8 mouse cellular contexts compared by ENCODE assay signal in genomic region chr1:168221071-168221521, GRCm38 (mm10).
DNase-seq lines count a peak whose midpoint lies in the region; ATAC-seq and TF ChIP-seq lines count a peak whose summit lies in the region.

No protein-coding gene starts in this region.

- no peaks in the 10 kb centered on the region for H3K9me3 ChIP-seq in heart, embryonic 15.5 days (replicated peaks)
- no peaks in the 10 kb centered on the region for H3K9me3 ChIP-seq in heart, postnatal 0 days (replicated peaks; ENCODE audit: control insufficient read depth, low read length)

- WGBS in heart, embryonic 15.5 days = 51% methylated on average over 14 of the region's 14 CpGs
- 41% methylated on average over 14 of the region's 14 CpGs for WGBS in heart, postnatal 0 days
- WGBS in lung, adult 2 months = 51% methylated on average over 14 of the region's 14 CpGs

- TF ChIP-seq CTCF in heart, postnatal 0 days (IDR thresholded peaks at IDR 0.05; ENCODE audit: low read depth) = peak; percentile 25; the same call in 1 of the 2 replicates
- peak; percentile 14; the same call in 1 of the 2 replicates for TF ChIP-seq CTCF in lung, adult 2 months (IDR thresholded peaks at IDR 0.05; ENCODE audit: insufficient read depth, low read length)

- no peak overlapping the region for H3K4me3 ChIP-seq in heart, embryonic 15.5 days
- H3K4me3 ChIP-seq in heart, postnatal 0 days (ENCODE audit: low read depth, low read length) = no peak overlapping the region; the same call in 1 of the 2 replicates
- no peak overlapping the region for H3K4me3 ChIP-seq in lung, adult 2 months (replicated peaks; ENCODE audit: extremely low read depth, low read depth, low read length)

- H3K36me3 ChIP-seq in heart, embryonic 15.5 days = no peaks in the 10 kb centered on the region
- H3K36me3 ChIP-seq in heart, postnatal 0 days (replicated peaks; ENCODE audit: control insufficient read depth, insufficient read depth, low read length) = no peaks in the 10 kb centered on the region

- no peak for TF ChIP-seq EP300 in heart, postnatal 0 days (IDR thresholded peaks at IDR 0.05; ENCODE audit: low read depth)

- no peak overlapping the region for H3K27ac ChIP-seq in heart, embryonic 15.5 days
- H3K27ac ChIP-seq in heart, postnatal 0 days (ENCODE audit: low read depth) = peak overlapping the region; percentile 23; the same call in 1 of the 2 replicates

- peak overlapping the region; percentile 33 for H3K4me2 ChIP-seq in heart, embryonic 15.5 days
- peak overlapping the region; percentile 45 for H3K4me2 ChIP-seq in heart, postnatal 0 days (ENCODE audit: low read depth, low read length)

- H3K9ac ChIP-seq in heart, embryonic 15.5 days = no peak overlapping the region
- H3K9ac ChIP-seq in heart, postnatal 0 days (replicated peaks; ENCODE audit: low read depth, low read length) = no peak overlapping the region; the same call in 1 of the 2 replicates

- TF ChIP-seq POLR2A in lung, adult 2 months (IDR thresholded peaks at IDR 0.05; ENCODE audit: borderline replicate concordance, extremely low read depth, low read depth, low read length) = no peak

- H3K4me1 ChIP-seq in heart, embryonic 15.5 days (replicated peaks) = peaks cover 34% of the 10 kb centered on the region
- peaks cover 25% of the 10 kb centered on the region for H3K4me1 ChIP-seq in heart, postnatal 0 days (ENCODE audit: control insufficient read depth, insufficient read depth)
- H3K4me1 ChIP-seq in lung, adult 2 months (ENCODE audit: control insufficient read depth, insufficient read depth, low read length) = peaks cover 15% of the 10 kb centered on the region

- H3K27me3 ChIP-seq in heart, embryonic 15.5 days = no peaks in the 10 kb centered on the region
- H3K27me3 ChIP-seq in heart, postnatal 0 days (ENCODE audit: control insufficient read depth, insufficient read depth, low read length) = no peaks in the 10 kb centered on the region

- no peak for ATAC-seq in heart, embryonic 15.5 days (replicated peaks; ENCODE audit: insufficient number of reproducible peaks, insufficient read depth, low FRiP score, low read depth)
- peak; percentile 55; the same call in 1 of the 2 replicates for ATAC-seq in heart, postnatal 0 days (ENCODE audit: insufficient read depth, low read depth)
- no peak for ATAC-seq in erythroblast, adult 5-6 weeks (replicated peaks; ENCODE audit: low FRiP score, poor library complexity, severe bottlenecking)

- no peak for DNase-seq in heart, adult 11 months
- peak; percentile 58 for DNase-seq in cerebellum, adult 9-10 months
- DNase-seq in heart, postnatal 0 days (ENCODE audit: low spot score) = no peak
- DNase-seq in lung, adult 2 months = peak; percentile 44
- peak; percentile 79 for DNase-seq in telencephalon, adult 2 months (ENCODE audit: low read depth, low spot score)
- DNase-seq in thymus, postnatal 36 days = no peak

Comparison
In these comparisons a context has a peak if more than half of its experiments do, and no peak if none do; other contexts are left out.
1. DNase-seq: peak in cerebellum, adult 9-10 months (single experiment), lung, adult 2 months (single experiment) and telencephalon, adult 2 months (single experiment); none in heart, adult 11 months (single experiment), heart, postnatal 0 days (single experiment) and thymus, postnatal 36 days (0 of 2).